Mouse (Mus musculus): ENCODE measurements around the gene Aprt.

DNA sequence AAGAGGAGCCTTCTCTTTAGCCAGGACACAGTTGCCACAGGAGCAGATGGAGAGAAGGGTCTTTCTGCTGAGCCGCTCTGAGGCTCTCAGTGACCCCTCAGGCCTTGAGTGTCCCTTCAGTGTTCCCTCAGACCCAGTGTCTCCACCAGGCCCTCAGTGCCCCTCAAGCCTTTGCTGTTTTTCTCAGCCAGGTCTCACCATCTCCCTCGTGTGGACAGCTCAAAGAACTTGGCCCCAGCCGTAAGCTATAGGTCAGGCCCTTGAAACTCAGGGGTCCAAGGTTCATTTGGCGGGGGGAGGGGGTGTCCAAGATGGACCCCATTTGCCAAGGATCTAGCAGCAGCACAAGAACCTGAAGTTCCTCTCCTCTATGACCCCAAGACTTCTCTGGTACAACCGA lies 47.9 kb upstream of the Aprt start:
- TF ChIP-seq POLR2A (IDR thresholded peaks at IDR 0.05; ENCODE audit: low read depth, low read length) (no peak), CTCF (conservative IDR thresholded peaks at IDR 0.05; ENCODE audit: insufficient read depth, insufficient read length, low read depth, low read length) (no peak)

Data from kidney, adult 2 months (tissue).